Mouse (Mus musculus) lung, adult 2 months (tissue): ENCODE data around the gene Vash2. TPM values are rescaled to one million over a fixed set of nuclear protein-coding genes. Genes with fewer than 3 reads are reported as not detected.
"Not testable (repeated sequence)": the region's sequence is repeated elsewhere in the genome, so short reads cannot be mapped to it uniquely, and the experiment has no call there.

Experiments
- DNase-seq: peaks from one replicate; pipeline ENCODE4 v3.0.0; 2022
- H3K4me1 ChIP-seq: fragments of 200-500 bp; 2 replicates; pipeline ENCODE4 v1.6.1; 2011; ENCODE audit warnings: low read length; ENCODE audit not compliant: control insufficient read depth, insufficient read depth
- H3K4me3 ChIP-seq: fragments of 200-500 bp; replicated peaks from 2 replicates; pipeline ENCODE3; 2011; ENCODE audit warnings: low read depth, mild to moderate bottlenecking, control low read depth, low read length; ENCODE audit errors: extremely low read depth
- CTCF ChIP-seq: fragments of 200-500 bp; IDR thresholded peaks from 2 replicates; pipeline ENCODE4 v1.5.1; 2011; ENCODE audit warnings: mild to moderate bottlenecking, low read length, control low read depth; ENCODE audit not compliant: insufficient read depth
- POLR2A ChIP-seq: fragments of 200-500 bp; IDR thresholded peaks from 2 replicates; pipeline ENCODE4 v1.6.1; 2011; ENCODE audit warnings: low read depth, mild to moderate bottlenecking, control low read depth, low read length, borderline replicate concordance; ENCODE audit errors: extremely low read depth
- WGBS: fragments of 180-500 bp; shearing (Covaris S2); methylation state at CpG from one replicate; pipeline ENCODE4 v1.1.7; 2018; 5-methylcytosine and 5-hydroxymethylcytosine counted together
- polyA plus RNA-seq: library from polyadenylated mRNA; depleted of rRNA; stranded (reverse); fragments of >200 nt; gene quantifications from 2 replicates; pipeline ENCODE4 v1.2.3, GENCODE M21; 2012; rRNA removed

Vash2 gene
- 0.51 and 1.5 TPM in 2 replicates for polyA plus RNA-seq

DNA sequence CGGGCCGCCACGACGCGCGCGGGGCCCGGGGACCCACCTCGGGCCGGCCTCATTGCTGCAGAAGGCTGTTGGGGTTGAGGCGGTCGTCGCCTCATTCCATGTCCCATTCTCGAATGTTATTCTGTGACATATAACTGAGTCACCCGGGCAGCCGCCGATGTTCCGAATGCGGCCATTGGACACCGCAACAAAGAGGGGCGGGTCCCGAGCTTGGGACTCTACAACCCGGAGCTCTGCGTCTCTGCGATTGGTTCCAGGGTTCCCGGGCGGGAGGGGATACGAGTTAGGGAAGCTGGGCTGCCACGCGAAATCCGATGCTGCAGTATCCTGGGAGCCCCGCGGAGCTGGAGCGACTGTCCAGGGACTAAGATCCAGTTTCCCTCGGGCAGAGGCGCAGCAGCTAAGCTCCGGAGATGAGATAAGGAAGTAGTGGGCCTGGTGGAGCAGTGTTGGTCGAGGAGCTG lies at the start of gene Vash2:
Vash2 (minus strand) TSS at position 197 of the 464 bp plus-strand sequence.
- WGBS: under 1% methylated on average over 38 of the region's 38 CpGs
- TF ChIP-seq POLR2A (no peak), CTCF (no peak)
- peak; percentile 52 for DNase-seq
- Histone ChIP-seq H3K4me1 (no peaks in the 10 kb centered on the region; the same call in 1 of the 2 replicates), H3K4me3 (peak within 1 kb of the TSS; percentile 48)

- Histone ChIP-seq H3K4me1 (peaks cover 8% of the 10 kb centered on the region), H3K4me3 (peak within 1 kb of the TSS; percentile 87)
- TF ChIP-seq POLR2A (peak; percentile 76), CTCF (no peak)
- WGBS: under 1% methylated on average over 50 of the region's 50 CpGs
- DNase-seq: peak; percentile 96
Measured at GRCm38 (mm10) chr1:191026021-191026713, 47.1 kb upstream of the Vash2 start, which contains the start of gene Flvcr1. Flvcr1 (minus strand) TSS chr1:191026158.

DNA sequence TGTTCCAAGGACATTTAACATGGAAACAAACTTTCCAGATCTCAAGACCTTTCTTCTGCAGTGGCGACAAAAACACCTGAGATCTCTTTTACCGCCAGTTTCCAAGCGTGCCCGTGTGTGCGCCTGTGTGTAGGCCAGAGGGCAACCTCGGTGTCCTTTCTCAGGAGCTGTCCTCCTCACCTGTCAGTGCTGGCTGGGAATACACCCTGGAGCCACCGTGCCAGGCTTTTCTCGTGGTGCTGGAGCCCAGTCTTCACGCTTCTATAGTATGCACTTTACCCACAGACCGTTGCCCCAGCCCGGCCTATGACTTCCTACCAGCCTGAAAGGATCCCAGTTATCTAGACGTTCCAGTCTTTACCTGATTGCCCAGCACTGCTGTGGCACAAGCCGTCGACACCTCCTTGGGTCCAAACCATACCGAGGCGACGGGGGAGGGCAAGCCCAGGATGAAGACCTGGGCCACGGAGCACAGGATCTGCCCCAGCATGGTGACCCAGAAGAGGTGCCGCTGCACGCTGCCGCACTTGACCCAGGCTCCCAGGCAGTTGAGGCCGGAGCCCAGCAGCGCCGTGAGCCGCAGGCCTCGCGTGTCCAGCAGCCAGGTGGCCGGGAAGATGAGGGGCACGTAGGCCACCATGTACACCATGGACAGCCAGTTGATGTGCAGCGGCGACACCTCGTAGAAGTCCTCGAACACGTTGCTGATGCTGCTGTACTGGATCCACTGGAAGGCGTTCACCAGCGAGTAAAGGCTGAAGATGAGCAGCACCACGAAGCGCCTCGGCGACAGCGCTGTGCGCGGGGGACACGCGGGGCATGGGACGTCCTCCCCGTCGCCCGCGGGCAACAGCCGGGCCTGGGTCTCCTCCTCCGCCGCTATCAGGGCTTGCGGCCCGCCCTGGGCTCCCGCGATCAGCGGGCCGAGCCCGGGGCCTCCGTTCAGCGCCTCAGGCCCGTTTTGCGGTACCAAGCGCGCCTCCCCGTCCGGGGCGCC lies 46.2 kb upstream of the Vash2 start:
- WGBS: 4% methylated on average over 69 of the region's 69 CpGs
- Histone ChIP-seq H3K4me3 (peak overlapping the region; percentile 87), H3K4me1 (peaks cover 8% of the 10 kb centered on the region)
- peak; percentile 59 for DNase-seq
- TF ChIP-seq CTCF (no peak), POLR2A (no peak)

DNA sequence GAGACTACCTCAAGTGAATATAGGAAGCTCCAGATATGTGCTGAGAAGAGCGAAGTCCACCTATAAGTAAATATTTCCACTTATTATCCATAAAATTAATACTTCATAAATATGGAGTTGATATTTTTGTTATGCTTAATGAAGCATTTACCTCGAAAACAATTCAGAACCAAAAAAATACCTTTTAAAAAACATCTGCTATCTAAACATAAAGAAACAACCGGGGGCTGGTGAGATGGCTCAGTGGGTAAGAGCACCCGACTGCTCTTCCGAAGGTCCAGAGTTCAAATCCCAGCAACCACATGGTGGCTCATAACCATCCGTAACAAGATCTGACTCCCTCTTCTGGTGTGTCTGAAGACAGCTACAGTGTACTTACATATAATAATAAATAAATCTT lies 44.7 kb upstream of the Vash2 start:
- H3K4me3 ChIP-seq, DNase-seq, H3K4me1 ChIP-seq: not testable (repeated sequence)
- 89% methylated on average over 6 of the region's 6 CpGs for WGBS

DNA sequence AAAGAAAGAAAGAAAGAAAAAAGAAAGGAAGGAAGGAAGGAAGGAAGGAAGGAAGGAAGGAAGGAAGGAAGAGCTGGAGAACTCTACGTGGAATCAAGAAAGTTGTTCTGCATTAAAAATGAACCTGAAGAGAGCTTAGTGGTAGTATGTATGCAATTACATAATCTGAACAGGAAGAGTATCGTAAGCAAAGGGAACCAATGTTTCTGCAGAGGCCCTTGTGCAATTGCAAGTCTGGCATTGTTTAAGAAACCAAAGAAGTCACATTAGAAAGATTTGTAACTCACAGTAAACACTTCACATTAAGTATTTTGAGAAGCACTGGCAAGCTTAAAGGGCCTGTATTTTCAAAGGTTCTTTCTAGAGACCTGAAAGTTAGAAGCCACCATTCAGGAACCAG lies 44.0 kb upstream of the Vash2 start:
- WGBS: 29% methylated on average over 2 of the region's 2 CpGs
- TF ChIP-seq CTCF (no peak), POLR2A (no peak)
- Histone ChIP-seq H3K4me1 (peaks cover 8% of the 10 kb centered on the region), H3K4me3 (no peak overlapping the region)
- DNase-seq: no peak

DNA sequence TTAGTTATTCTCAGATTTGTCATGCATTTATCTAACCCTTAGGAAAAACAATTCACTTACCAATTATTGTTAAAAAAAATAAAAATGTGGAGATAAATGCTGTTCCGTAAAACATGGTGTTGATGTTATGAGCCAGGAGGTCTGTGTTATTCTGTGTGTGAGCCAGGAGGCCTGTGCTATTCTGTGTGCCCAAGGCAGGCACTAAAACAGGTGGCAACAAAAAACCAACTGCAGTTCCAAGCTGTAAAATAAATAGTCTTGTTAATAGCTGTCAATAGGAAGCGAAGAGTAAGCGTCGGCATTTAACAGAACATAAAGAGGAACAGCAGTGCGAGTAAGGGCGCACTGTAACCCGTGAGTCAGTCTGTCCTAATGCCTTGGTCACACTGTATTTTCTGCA lies 41.9 kb upstream of the Vash2 start:
- 90% methylated on average over 7 of the region's 7 CpGs for WGBS
- no peak for DNase-seq
- Histone ChIP-seq H3K4me1 (peaks cover 4% of the 10 kb centered on the region; the same call in 1 of the 2 replicates), H3K4me3 (no peak overlapping the region)
- TF ChIP-seq CTCF (no peak), POLR2A (no peak)

GRCm38 (mm10) chr1:191020217-191020924 lies 41.3 kb upstream of the Vash2 start:
- DNase-seq: no peak
- 86% methylated on average over 3 of the region's 3 CpGs for WGBS
- no peak overlapping the region for H3K4me3 ChIP-seq
- no peak for TF ChIP-seq CTCF
- no peak for TF ChIP-seq POLR2A
- peaks cover 4% of the 10 kb centered on the region; the same call in 1 of the 2 replicates for H3K4me1 ChIP-seq

DNA sequence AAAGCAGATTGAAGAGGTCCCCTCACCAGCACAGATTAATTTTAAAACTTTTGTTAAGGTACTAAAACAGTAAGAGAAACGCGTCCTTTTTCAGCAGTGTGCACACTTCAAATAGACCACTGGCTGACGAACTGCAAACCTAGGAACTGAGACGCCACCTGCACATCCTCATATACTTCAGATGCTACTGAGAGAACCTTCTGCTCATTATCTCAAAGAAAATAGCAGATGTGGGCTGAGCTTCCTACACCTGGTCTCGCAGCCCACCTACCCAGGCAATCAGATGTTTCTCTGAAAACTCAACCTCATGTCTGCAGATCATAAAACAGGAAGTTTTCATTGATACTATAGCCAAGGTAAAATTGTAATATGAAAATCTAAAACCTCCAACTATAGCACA lies 40.7 kb upstream of the Vash2 start:
- no peak for DNase-seq
- no peak overlapping the region for H3K4me3 ChIP-seq
- H3K4me1 ChIP-seq: peaks cover 2% of the 10 kb centered on the region; the same call in 1 of the 2 replicates
- WGBS: 93% methylated on average over 5 of the region's 5 CpGs
- TF ChIP-seq POLR2A (no peak), CTCF (no peak)

DNA sequence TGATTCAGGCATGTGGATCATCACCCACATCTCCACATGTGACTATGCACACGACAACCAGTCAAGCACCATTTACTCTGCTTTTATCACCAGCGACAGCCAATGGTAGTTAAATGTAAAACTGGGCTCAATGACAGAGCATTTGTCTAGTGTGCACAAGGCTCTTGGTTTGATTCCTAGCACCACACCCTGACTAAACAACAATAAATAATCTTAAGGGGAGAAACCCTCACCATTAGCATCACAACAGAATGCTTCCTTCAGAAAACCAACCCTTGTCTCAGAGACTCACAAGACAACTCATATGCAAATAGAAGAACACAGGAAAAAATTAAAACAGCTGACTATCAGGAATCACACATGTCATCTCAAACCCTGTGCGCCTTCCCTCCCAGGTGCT lies 35.2 kb upstream of the Vash2 start:
- Histone ChIP-seq H3K4me1 (no peaks in the 10 kb centered on the region), H3K4me3 (no peak overlapping the region)
- 96% methylated on average over 3 of the region's 3 CpGs for WGBS
- DNase-seq: no peak
- TF ChIP-seq CTCF (no peak), POLR2A (no peak)
